Mouse (Mus musculus) liver, adult 2 months (tissue): ENCODE measurements around the gene Sept9.

Experiments
- CTCF ChIP-seq: fragments of 200-500 bp; IDR thresholded peaks from 2 replicates; pipeline ENCODE4 v1.5.1; 2011; ENCODE audit warnings: low read depth, low read length, control low read depth
- POLR2A ChIP-seq: fragments of 200-500 bp; IDR thresholded peaks from 2 replicates; pipeline ENCODE4 v1.6.1; 2011; ENCODE audit warnings: low read length, control low read depth; ENCODE audit not compliant: insufficient read depth; ENCODE audit errors: extremely low read depth

DNA sequence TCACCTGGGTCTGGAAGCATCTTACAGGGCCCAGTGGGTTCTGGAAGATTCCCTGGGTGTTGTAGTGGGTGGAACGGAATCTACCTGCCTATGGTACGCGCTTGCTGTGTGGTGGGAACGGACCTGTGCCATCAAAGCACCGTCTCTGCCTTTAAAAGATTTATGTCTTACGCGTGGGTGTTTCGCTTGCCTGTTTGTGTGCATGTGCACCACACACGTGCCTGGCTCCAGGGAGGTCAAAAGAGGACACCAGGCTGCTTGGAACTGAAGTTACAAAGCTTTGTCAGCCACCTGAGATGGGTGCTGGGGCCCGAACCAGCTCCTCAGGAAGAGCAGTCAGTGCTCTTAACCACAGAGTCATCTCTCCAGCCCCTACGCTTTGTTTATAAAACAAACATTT is 209.9 kb downstream of the Sept9 start:
- no peak for TF ChIP-seq CTCF
- no peak for TF ChIP-seq POLR2A
